Mouse (Mus musculus) monocyte, adult 59 days (primary cell): ENCODE measurements around the gene Nat8f1. TPM values are rescaled to one million over a fixed set of nuclear protein-coding genes. Genes with fewer than 3 reads are reported as not detected.

Experiments
- total RNA-seq, 2 experiments: library from RNA; stranded (reverse); gene quantifications; one replicate each; pipeline ENCODE4 v1.2.4; 2023

Nat8f1 gene
- 1 to 10 TPM; 2.7 to 4.2 TPM for total RNA-seq

GRCm38 (mm10) chr6:85915539-85916513 lies at the start of gene Nat8f1:
Nat8f1 (minus strand) TSS chr6:85915687.

GRCm38 (mm10) chr6:85961101-85962091 lies 45.9 kb upstream of the Nat8f1 start, which contains the start of gene Dusp11:
Dusp11 (minus strand) TSS chr6:85961667.

GRCm38 (mm10) chr6:85911587-85911986 lies 3.9 kb downstream of the Nat8f1 start, which contains the start of gene Tprkb:
Tprkb (plus strand) TSS chr6:85911865.

GRCm38 (mm10) chr6:85904642-85905061 lies 10.8 kb downstream of the Nat8f1 start, which contains the start of gene Nat8f4:
Nat8f4 (minus strand) TSS chr6:85904884.

GRCm38 (mm10) chr6:85869006-85869405 lies 46.5 kb downstream of the Nat8f1 start, which contains the start of gene Nat8f2:
Nat8f2 (minus strand) TSS chr6:85869158.

Other genes starting within 250 kb of the Nat8f1 start
- not detected for gene Nat8f7, start 202.5 kb downstream of the Nat8f1 start, total RNA-seq
- not detected for gene Nat8f3, start 149.9 kb downstream of the Nat8f1 start, total RNA-seq
- not detected for gene Nat8f6, start 94.7 kb downstream of the Nat8f1 start, total RNA-seq
- gene Nat8f5, start 94.7 kb downstream of the Nat8f1 start, total RNA-seq: not detected
- gene Nat8, start 83.6 kb downstream of the Nat8f1 start, total RNA-seq: not detected
- under 1 TPM in 1 of 2 experiments, not detected in 1; 0.21 TPM for gene Nat8f2, start 46.5 kb downstream of the Nat8f1 start, total RNA-seq
- under 1 TPM; 0.58 to 0.88 TPM for gene Nat8f4, start 10.8 kb downstream of the Nat8f1 start, total RNA-seq
- 10 to 100 TPM; 12.2 to 14.7 TPM for gene Tprkb, start 3.8 kb downstream of the Nat8f1 start, total RNA-seq
- 100 to 1,000 TPM; 166 to 167 TPM for gene Dusp11, start 46.0 kb upstream of the Nat8f1 start, total RNA-seq
- not detected for gene Figla, start 100.5 kb upstream of the Nat8f1 start, total RNA-seq
- gene Add2, start 113.0 kb upstream of the Nat8f1 start, total RNA-seq: under 1 TPM; 0.08 to 0.30 TPM